Mouse (Mus musculus) left cerebral cortex, postnatal 36 days (tissue): ENCODE measurements at regions not wholly inside any gene's neighbourhood (a gene's known extent, or its start where the extent isn't known, plus 50 kb on each side); places are given as distances from the start of the nearest gene placed in this dataset.
"Not testable (repeated sequence)": the region's sequence is repeated elsewhere in the genome, so short reads cannot be mapped to it uniquely, and the experiment has no call there.

Source experiments
- DNase-seq, 2 experiments: peaks; one replicate each; pipeline ENCODE4 v3.0.0; 2021 to 2022; ENCODE audit warnings: low spot score in 2 of 2, mixed read lengths in 1 of 2
- intact Hi-C: fragments of 180-260 bp; cut with DNase I; formaldehyde crosslinking; loops from one replicate; pipeline ENCODE4 v1.15.1; 2025

DNA sequence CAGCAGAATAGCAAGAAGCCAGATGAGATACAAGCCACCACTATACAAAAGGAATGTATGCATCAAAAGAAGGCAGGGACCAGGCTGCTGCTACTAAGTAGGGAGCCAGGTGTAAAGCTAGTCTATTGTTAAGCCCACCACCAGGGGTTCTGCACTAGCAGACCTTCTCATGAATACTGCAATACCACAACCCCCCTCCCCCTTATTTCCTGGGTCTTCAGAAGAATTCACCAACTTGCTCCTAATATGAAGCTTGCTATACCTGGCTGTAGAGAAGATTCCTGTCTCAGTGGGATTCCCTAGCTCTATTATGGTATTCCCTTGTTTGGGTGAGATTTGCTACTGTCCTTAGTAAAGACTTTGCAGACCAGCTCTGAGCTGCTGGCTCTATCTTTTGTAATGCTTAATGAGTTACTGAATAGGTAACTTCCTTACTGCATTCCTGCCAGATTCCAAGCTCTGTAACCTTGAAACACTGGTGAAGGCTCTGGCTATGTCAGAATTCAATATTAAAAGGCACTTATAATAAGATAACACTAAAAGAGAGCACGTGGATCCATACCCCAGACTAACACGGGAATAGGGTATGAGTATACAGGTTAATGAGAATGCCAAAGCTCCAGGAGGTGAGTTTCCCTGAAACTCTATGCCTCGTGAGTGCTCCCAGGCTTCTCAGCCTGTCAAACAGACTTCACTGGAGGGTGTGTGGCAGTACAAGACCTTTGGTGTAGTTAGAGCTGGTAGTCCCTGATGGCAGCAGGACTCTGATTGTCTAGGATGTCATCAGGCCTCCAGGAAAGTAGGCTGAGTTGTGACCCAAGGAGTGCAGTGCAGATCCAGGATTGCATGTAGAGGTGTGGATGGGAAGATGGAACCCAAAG, 455.5 kb downstream of the Plxdc2 start:
- intact Hi-C loops, DNase-seq: not testable (repeated sequence)

DNA sequence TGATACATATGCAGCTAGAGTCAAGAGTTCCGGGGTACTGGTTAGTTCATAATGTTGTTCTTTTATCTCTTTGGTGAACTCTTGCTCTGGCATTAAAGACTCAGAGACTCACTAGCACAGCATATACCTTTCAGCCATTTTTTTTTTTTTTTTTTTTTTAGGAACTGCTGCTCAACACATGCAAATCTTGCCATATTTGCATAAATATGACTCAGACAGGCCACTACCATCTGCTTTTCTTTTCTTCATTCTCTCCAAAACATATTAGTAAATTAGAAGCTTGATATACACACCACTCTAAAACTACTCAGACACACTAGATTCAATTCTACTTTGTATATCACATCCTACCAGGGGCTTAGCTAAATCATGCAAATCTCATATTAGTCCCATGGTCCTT, 464.3 kb downstream of the Plxdc2 start:
- no peak for DNase-seq
- intact Hi-C loops: no loop called here

GRCm38 (mm10) chr2:16824681-16825230, 468.7 kb downstream of the Plxdc2 start:
- intact Hi-C loops: no loop called here
- DNase-seq: no peak

DNA sequence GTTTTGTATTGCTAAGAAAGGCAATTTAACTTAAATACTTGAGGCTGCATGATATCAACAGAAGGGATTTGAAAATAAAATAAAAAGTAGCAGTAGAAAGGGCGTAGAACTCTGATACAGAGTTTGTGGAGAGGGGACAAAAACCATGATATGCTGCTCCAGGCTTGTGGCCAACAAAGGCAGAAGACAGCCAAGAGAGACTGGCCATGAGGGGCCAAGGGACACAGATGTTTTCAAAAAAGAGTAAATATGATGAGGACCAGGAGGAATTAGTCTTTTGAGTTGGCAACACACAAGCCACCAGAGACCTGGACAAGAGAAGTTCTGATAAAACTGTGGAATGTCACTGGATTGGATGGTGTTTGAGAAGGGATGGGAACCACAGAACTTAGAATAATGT, 471.2 kb downstream of the Plxdc2 start:
- intact Hi-C loops: no loop called here
- DNase-seq: no peak

- no peak for DNase-seq
- intact Hi-C loops: no loop called here
Measured at GRCm38 (mm10) chr2:16835960-16836359, 479.9 kb downstream of the Plxdc2 start.

DNA sequence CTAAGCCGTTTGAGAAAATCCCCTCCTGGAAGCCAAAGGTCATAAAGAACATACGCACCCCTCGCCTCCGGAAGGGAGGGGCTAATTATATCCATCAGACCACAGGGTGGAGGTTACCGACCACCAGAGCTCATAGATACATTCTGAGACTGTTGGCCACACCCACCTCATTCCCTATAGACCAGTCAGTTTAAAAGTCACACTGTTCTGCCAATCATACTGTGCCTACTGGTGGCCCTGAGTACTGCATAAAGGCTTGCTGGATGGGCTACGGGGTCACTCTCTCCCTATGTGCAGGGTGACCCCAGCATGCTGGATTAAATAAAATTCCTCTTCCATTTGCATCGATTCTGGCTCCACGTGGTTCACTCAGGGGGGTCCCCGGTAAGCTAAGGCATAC, 482.6 kb downstream of the Plxdc2 start:
- intact Hi-C loops: no loop called here
- no peak for DNase-seq

DNA sequence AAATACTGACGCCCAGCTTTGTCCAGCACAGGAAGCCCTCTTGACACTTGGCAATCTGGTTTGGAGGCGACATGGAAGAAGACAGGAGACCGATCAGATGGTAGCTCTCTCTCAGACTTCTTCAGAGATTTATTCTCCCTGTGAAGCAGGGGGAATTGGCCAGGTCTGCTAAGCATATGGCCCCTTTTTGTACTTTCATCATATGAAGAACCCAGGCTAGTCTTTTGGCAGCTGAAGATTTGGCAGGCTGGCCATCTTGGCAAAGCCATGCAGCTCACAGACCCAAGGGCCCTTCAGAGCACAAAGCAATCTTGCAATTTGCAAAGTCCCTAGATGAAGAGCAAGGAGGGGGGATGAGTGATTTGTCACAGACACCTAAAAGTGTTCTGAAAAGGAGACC, 493.8 kb downstream of the Plxdc2 start:
- intact Hi-C loops: no loop called here
- DNase-seq: no peak

GRCm38 (mm10) chr2:16860056-16860455, 504.0 kb downstream of the Plxdc2 start:
- DNase-seq: no peak
- intact Hi-C loops: no loop called here

GRCm38 (mm10) chr2:16866163-16866852, 510.2 kb downstream of the Plxdc2 start:
- intact Hi-C loops: no loop called here
- DNase-seq: no peak

DNA sequence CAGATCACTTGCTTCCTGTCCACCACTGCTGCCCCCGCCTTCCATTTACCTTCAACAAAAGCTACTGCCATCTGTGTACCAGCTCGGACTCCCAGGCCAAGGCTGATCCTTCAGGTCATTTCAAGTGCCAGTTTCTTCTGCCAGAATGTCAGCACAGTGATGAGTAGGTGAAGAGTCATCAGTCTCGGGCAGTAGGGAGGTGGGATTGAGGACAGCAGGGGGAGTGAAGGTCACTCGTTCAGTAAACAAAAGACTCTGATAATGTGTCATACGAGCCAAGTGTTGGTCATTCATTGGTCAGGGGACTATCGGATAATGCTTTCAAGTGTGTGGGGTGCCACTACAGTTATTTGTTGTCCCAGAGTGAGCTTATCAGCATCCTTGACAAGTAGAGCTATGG, 536.3 kb downstream of the Plxdc2 start:
- DNase-seq, intact Hi-C loops: not testable (repeated sequence)

GRCm38 (mm10) chr2:16909246-16910038, 553.3 kb downstream of the Plxdc2 start:
- intact Hi-C loops: loop anchor here (5.0 kb wide), 1 partner anchor 552 kb away; the partner anchor contains the start of gene Plxdc2
- DNase-seq: no peak

DNA sequence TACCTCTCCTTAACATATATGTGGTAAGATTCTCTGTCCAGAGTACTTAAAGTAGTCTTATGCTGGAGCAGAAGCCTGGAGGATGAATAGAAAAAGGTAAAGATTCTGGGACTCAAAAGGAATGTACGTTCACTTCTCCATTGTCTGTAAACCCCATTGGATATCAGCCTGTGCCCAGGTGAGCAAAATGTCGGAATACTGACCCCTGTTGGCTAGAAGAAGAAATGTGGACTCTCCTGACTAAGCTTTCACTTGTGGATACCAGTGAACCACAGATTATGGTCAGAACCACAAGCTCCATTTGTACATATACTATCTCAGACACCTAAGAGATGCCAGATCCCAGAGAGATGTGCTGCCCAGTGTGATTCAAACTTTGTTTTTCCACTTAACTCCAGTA, 558.5 kb downstream of the Plxdc2 start:
- intact Hi-C loops: loop anchor here (5.0 kb wide), 1 partner anchor 557 kb away; the partner anchor contains the start of gene Plxdc2
- DNase-seq: no peak

DNA sequence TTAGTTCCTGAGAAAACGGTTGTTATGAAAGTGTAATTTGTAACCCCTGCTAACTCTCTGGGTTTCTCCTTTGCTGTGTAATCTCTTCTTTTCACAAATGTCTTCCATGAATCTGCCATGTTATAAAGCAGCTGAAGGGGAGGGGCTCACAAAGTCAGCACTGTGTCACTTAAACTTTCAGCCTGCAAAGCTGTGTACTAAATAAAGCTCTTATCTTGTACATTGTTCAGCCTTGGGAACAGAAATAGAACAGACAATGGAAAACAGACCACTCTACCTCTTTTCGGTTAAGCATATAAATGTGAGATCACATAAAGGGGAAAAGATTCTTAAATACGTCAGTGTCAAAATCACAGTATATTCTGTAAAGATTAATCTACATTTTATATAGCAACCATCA, 573.9 kb downstream of the Plxdc2 start:
- no peak for DNase-seq
- intact Hi-C loops: no loop called here

GRCm38 (mm10) chr2:16959432-16959831, 603.3 kb downstream of the Plxdc2 start:
- intact Hi-C loops: no loop called here
- DNase-seq: no peak

DNA sequence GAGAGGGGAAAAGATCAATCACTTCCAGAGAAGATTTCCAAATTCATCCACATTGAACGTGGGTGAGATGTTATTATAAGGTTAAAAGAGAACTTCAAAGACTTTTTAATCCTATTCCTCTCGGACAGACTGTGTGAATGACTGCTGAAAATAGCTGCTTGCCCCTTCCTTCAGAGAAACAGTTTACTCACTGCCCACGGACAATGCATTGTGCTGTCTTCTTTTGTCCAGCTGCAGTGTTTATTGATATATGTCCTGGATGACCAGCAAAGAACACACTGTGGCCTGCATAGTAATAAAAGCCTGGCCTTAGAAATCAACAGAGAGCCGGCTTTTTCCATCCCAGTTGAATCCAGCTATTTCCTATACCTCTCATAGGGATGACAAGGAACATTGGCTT, 621.3 kb downstream of the Plxdc2 start:
- intact Hi-C loops: no loop called here
- DNase-seq: no peak

- intact Hi-C loops: no loop called here
- no peak for DNase-seq
Measured at GRCm38 (mm10) chr2:16982823-16983222, 626.7 kb downstream of the Plxdc2 start.

- intact Hi-C loops: no loop called here
- DNase-seq: no peak
Measured at GRCm38 (mm10) chr2:16983583-16984221, 627.6 kb downstream of the Plxdc2 start.
